Mouse (Mus musculus) kidney, postnatal 4 days (tissue): ENCODE data around the gene Hes3.

ENCODE experiments used
- DNase-seq, 2 experiments: peaks; one replicate each; pipeline ENCODE4 v3.0.0; 2021; ENCODE audit warnings: mixed read lengths in 2 of 2

Gene Hes3

GRCm38 (mm10) chr4:152277916-152278315 is 13.5 kb downstream of the Hes3 start:
- DNase-seq: no peak

- peak; percentile 59 to 64 for DNase-seq
Observed at GRCm38 (mm10) chr4:152276389-152277347, 14.8 kb downstream of the Hes3 start.

- peak; percentile 49 to 68 for DNase-seq
Observed at GRCm38 (mm10) chr4:152274681-152275131, 16.8 kb downstream of the Hes3 start.

- DNase-seq: peak; percentile 71 to 83
Observed at GRCm38 (mm10) chr4:152273621-152274236, 17.7 kb downstream of the Hes3 start, which contains the start of gene Gpr153. TSS of gene Gpr153 (plus strand) at chr4:152274232.

- DNase-seq: no peak
Observed at GRCm38 (mm10) chr4:152273191-152273590, 18.3 kb downstream of the Hes3 start.

- DNase-seq: peak; percentile 71 to 79
Observed at GRCm38 (mm10) chr4:152272449-152273049, 18.9 kb downstream of the Hes3 start.

- DNase-seq: no peak
Observed at GRCm38 (mm10) chr4:152272006-152272405, 19.5 kb downstream of the Hes3 start.

- no peak for DNase-seq
Observed at GRCm38 (mm10) chr4:152271334-152271733, 20.1 kb downstream of the Hes3 start.

GRCm38 (mm10) chr4:152270599-152270998 is 20.9 kb downstream of the Hes3 start:
- DNase-seq: no peak

- no peak for DNase-seq
Observed at GRCm38 (mm10) chr4:152269967-152270366, 21.5 kb downstream of the Hes3 start.

GRCm38 (mm10) chr4:152267748-152268369 is 23.6 kb downstream of the Hes3 start:
- DNase-seq: no peak

GRCm38 (mm10) chr4:152266236-152266895 is 25.1 kb downstream of the Hes3 start:
- no peak for DNase-seq

GRCm38 (mm10) chr4:152265791-152266190 is 25.7 kb downstream of the Hes3 start:
- no peak for DNase-seq

- DNase-seq: no peak
Observed at GRCm38 (mm10) chr4:152264867-152265568, 26.4 kb downstream of the Hes3 start.

GRCm38 (mm10) chr4:152264177-152264530 is 27.3 kb downstream of the Hes3 start:
- DNase-seq: no peak

- peak; percentile 67 to 75 for DNase-seq
Observed at GRCm38 (mm10) chr4:152263512-152264176, 27.8 kb downstream of the Hes3 start.

- no peak for DNase-seq
Observed at GRCm38 (mm10) chr4:152263089-152263488, 28.4 kb downstream of the Hes3 start.

- DNase-seq: no peak
Observed at GRCm38 (mm10) chr4:152262187-152262586, 29.3 kb downstream of the Hes3 start.

GRCm38 (mm10) chr4:152260451-152260850 is 31.0 kb downstream of the Hes3 start:
- no peak for DNase-seq

GRCm38 (mm10) chr4:152257070-152257469 is 34.4 kb downstream of the Hes3 start:
- peak; percentile 54 to 57 for DNase-seq

- DNase-seq: peak; percentile 37 to 51
Observed at GRCm38 (mm10) chr4:152253183-152253759, 38.2 kb downstream of the Hes3 start.
